Mouse (Mus musculus): ENCODE measurements around the gene Smco3.

- no peak for TF ChIP-seq EP300 (IDR thresholded peaks at IDR 0.05; ENCODE audit: insufficient read depth, low read depth, low read length)
- TF ChIP-seq CTCF (IDR thresholded peaks at IDR 0.05; ENCODE audit: low read depth, low read length) = no peak
Observed at GRCm38 (mm10) chr6:136804705-136805408, 30.4 kb downstream of the Smco3 start.
